In genomic region chr3:88575540-88575939, GRCm38 (mm10) we compare ENCODE assay signal across 8 mouse cellular contexts. TPM values are rescaled to one million over a fixed set of nuclear protein-coding genes. Genes with fewer than 3 reads are reported as not detected.
DNase-seq lines count a peak whose midpoint lies in the region; ATAC-seq lines count a peak whose summit lies in the region.

TSS of gene Ssr2 (plus strand) at chr3:88575876.

- WGBS in large intestine, adult 2 months: 83% methylated on average over 3 of the region's 3 CpGs
- 89% methylated on average over 3 of the region's 3 CpGs for WGBS in midbrain, embryonic 12.5 days

- H3K4me1 ChIP-seq in midbrain, embryonic 12.5 days: peaks cover 9% of the 10 kb centered on the region

- no peak for ATAC-seq in midbrain, embryonic 12.5 days (ENCODE audit: low FRiP score, low read depth)

- H3K9me3 ChIP-seq in midbrain, embryonic 12.5 days: no peaks in the 10 kb centered on the region

- no peak within 1 kb of the TSS for H3K27ac ChIP-seq in midbrain, embryonic 12.5 days (replicated peaks)

- H3K9ac ChIP-seq in midbrain, embryonic 12.5 days (replicated peaks): no peak within 1 kb of the TSS

- no peak for DNase-seq in layer of hippocampus, adult 8-10 months (ENCODE audit: low spot score in 2 of 2)
- DNase-seq in layer of hippocampus, adult 9-11 months: no peak
- no peak for DNase-seq in adrenal gland, postnatal 4 days (ENCODE audit: low spot score in 2 of 2)
- DNase-seq in gastrocnemius, postnatal 4 days (ENCODE audit: low spot score in 2 of 2): no peak
- DNase-seq in large intestine, adult 2 months (ENCODE audit: low read depth, low spot score): no peak
- DNase-seq in embryo, embryonic 10 days (ENCODE audit: low spot score): no peak
- DNase-seq in thymus, postnatal 36 days: no peak

- no peak within 1 kb of the TSS for H3K4me3 ChIP-seq in midbrain, embryonic 12.5 days

- peaks cover 4% of the 10 kb centered on the region for H3K36me3 ChIP-seq in midbrain, embryonic 12.5 days

- H3K27me3 ChIP-seq in midbrain, embryonic 12.5 days: no peaks in the 10 kb centered on the region

- no peak within 1 kb of the TSS for H3K4me2 ChIP-seq in midbrain, embryonic 12.5 days (replicated peaks)

RNA-seq across cellular contexts. Expression of gene Ssr2, which starts in this region (rescaled TPM):
- total RNA-seq in layer of hippocampus, adult 8-10 months (2022): 10 to 100 TPM; 86.4 to 96.0 (median 90.1) TPM
- 100 to 1,000 TPM; 240 to 260 TPM for total RNA-seq in adrenal gland, postnatal 4 days (2021)
- total RNA-seq in gastrocnemius, postnatal 4 days (2021): 100 to 1,000 TPM; 150 to 159 TPM
- polyA plus RNA-seq in large intestine, adult 2 months (2012; rRNA removed): 417 and 500 TPM in 2 replicates
- 132 and 137 TPM in 2 replicates for polyA plus RNA-seq in midbrain, embryonic 12.5 days (2016; fragmentation: Nextera tagmentation; extraction: Ambion mirVana)
